Mouse (Mus musculus) layer of hippocampus, adult 2 months (tissue): ENCODE results near the gene Gm9125. TPM values are rescaled to one million over a fixed set of nuclear protein-coding genes. Genes with fewer than 3 reads are reported as not detected.
"Not testable (repeated sequence)": the region's sequence is repeated elsewhere in the genome, so short reads cannot be mapped to it uniquely, and the experiment has no call there.

Experiments used
- DNase-seq, 2 experiments: peaks; one replicate each; pipeline ENCODE4 v3.0.0; 2022; ENCODE audit warnings: low spot score in 2 of 2
- H3K27ac ChIP-seq: fragments of 200-600 bp; 2 replicates; pipeline ENCODE4 v1.8.1; 2022
- H3K4me3 ChIP-seq: fragments of 200-600 bp; 2 replicates; pipeline ENCODE4 v1.8.1; 2022; ENCODE audit warnings: mild to moderate bottlenecking
- long read RNA-seq, 2 experiments: library from polyadenylated mRNA; stranded (forward); transcript quantifications; one replicate each; pipeline ENCODE4 v2.0.0; 2021; ENCODE audit warnings: borderline mapping rate in 2 of 2
- total RNA-seq, 2 experiments: library from RNA; stranded (reverse); gene quantifications; 2 replicates each; pipeline ENCODE4 v1.2.3; 2021

Gm9125 gene
- not detected for total RNA-seq
- long read RNA-seq, experiment 1: 0 reads
- long read RNA-seq, experiment 2: 0 reads

- not testable (repeated sequence) for H3K4me3 ChIP-seq, DNase-seq, H3K27ac ChIP-seq
These were observed at the start of gene Gm9125 for GRCm38 (mm10) chr3:94054785-94055184. TSS of gene Gm9125 (minus strand) at chr3:94054885.

GRCm38 (mm10) chr3:94072544-94072943 lies 17.9 kb upstream of the Gm9125 start, which contains the start of gene Gm10697:
TSS of gene Gm10697 (minus strand) at chr3:94072644.
- H3K27ac ChIP-seq, DNase-seq, H3K4me3 ChIP-seq: not testable (repeated sequence)

GRCm38 (mm10) chr3:94049566-94050121 lies 5.0 kb downstream of the Gm9125 start:
- not testable (repeated sequence) for DNase-seq, H3K27ac ChIP-seq, H3K4me3 ChIP-seq

DNA sequence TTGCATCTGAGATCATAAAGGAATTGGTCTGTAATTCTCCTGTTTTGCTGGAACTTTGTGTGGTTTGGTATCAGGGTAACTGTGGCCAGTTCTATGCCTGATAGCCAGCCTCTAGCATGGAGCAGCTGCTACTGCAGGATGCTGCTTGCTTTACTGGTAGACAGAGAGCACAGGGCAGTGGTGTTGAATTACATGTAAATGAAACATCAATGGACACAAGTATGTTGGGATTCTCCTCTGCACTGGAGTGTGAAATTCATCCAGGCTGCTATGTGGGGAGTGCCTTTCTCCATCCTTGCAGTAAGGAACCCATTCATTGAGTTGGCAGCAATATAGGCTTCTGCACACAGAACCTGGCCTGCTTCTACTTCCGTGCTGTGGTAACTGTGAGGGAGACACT lies 16.4 kb downstream of the Gm9125 start:
- not testable (repeated sequence) for H3K4me3 ChIP-seq, H3K27ac ChIP-seq, DNase-seq

GRCm38 (mm10) chr3:94034400-94034799 lies 20.3 kb downstream of the Gm9125 start:
- not testable (repeated sequence) for H3K4me3 ChIP-seq, DNase-seq

More at GRCm38 (mm10) chr3:94034400-94034799, 20.3 kb downstream of the Gm9125 start:
- not testable (repeated sequence) for H3K27ac ChIP-seq

Other genes with a start within 250 kb of the Gm9125 start
- not detected for gene Tdpoz3, start 228.9 kb downstream of the Gm9125 start, total RNA-seq
- not detected for gene Gm9117, start 111.3 kb downstream of the Gm9125 start, total RNA-seq
- not detected for gene Tdpoz5, start 93.6 kb downstream of the Gm9125 start, total RNA-seq
- not detected for gene Gm10697, start 17.8 kb upstream of the Gm9125 start, total RNA-seq
- not detected for gene Gm10696, start 123.3 kb upstream of the Gm9125 start, total RNA-seq
- not detected for gene Gm5286, start 141.8 kb upstream of the Gm9125 start, total RNA-seq
- not detected for gene Gm4778, start 209.2 kb upstream of the Gm9125 start, total RNA-seq